Mouse (Mus musculus): ENCODE results near the gene Ak2.

DNA sequence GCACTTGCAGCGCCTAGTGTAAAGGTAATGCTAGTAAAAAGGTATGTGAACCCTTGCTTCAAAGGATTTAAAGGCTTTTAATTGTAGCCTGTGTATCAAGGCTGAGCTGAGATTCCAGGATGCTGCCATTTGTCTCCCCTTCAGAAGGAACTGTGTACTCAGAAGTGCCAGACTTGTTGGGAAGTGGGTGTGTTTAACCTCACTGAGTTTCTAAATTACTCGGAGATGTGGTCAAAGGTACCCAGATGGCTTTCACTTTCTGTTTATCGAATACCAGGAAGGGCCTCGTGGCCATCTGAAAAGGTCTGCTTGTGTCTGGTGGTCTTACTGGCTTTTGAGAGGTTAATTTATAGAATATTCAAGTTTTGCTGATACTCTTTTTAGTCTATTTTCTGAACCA is 68.2 kb downstream of the Ak2 start:
- TF ChIP-seq CTCF (IDR thresholded peaks at IDR 0.05; ENCODE audit: control insufficient read depth, insufficient read depth, insufficient read length): no peak
- TF ChIP-seq USF1 (IDR thresholded peaks at IDR 0.05; ENCODE audit: low read depth): no peak
- TF ChIP-seq MYOD1 (IDR thresholded peaks at IDR 0.05; ENCODE audit: control insufficient read depth, insufficient read length, low read depth): no peak
- no peak for TF ChIP-seq MAX (IDR thresholded peaks at IDR 0.05)
- no peak for TF ChIP-seq MYOG (IDR thresholded peaks at IDR 0.05; ENCODE audit: control insufficient read depth, extremely low read depth, insufficient read length)

Data from C2C12 (cell line).